Mouse (Mus musculus) spleen, postnatal 14 days (tissue): ENCODE results near the gene Jrkl.

ENCODE experiments used
- DNase-seq, 2 experiments: peaks; one replicate each; pipeline ENCODE4 v3.0.0; 2021 to 2022; ENCODE audit warnings: low spot score in 2 of 2

The Jrkl gene

GRCm38 (mm10) chr9:13245481-13245880, at the start of gene Jrkl:
Gene Jrkl (minus strand): TSS chr9:13245829.
- DNase-seq = peak in 1 of 2 experiments; percentile 16

GRCm38 (mm10) chr9:13287482-13287881, 41.9 kb upstream of the Jrkl start:
- DNase-seq = no peak

- no peak for DNase-seq
These were observed 27.6 kb upstream of the Jrkl start for GRCm38 (mm10) chr9:13273219-13273618.

GRCm38 (mm10) chr9:13260980-13261379, 15.4 kb upstream of the Jrkl start:
- no peak for DNase-seq

- no peak for DNase-seq
These were observed 12.5 kb upstream of the Jrkl start for GRCm38 (mm10) chr9:13258173-13258572.

GRCm38 (mm10) chr9:13256726-13257125, 11.1 kb upstream of the Jrkl start:
- DNase-seq = no peak

GRCm38 (mm10) chr9:13251251-13251650, 5.6 kb upstream of the Jrkl start:
- DNase-seq = no peak

- DNase-seq = no peak
These were observed 2.5 kb upstream of the Jrkl start for GRCm38 (mm10) chr9:13248104-13248503.

GRCm38 (mm10) chr9:13246815-13247638, 1.4 kb upstream of the Jrkl start, which contains the start of gene Ccdc82:
Gene Ccdc82 (plus strand): TSS chr9:13246955.
- DNase-seq = peak; percentile 83 to 86

GRCm38 (mm10) chr9:13242321-13242720, 3.3 kb downstream of the Jrkl start:
- no peak for DNase-seq

- DNase-seq = no peak
These were observed 13.9 kb downstream of the Jrkl start for GRCm38 (mm10) chr9:13231545-13232216.

GRCm38 (mm10) chr9:13230553-13230952, 15.1 kb downstream of the Jrkl start:
- no peak for DNase-seq

GRCm38 (mm10) chr9:13225872-13226271, 19.8 kb downstream of the Jrkl start:
- no peak for DNase-seq

GRCm38 (mm10) chr9:13206369-13206768, 39.3 kb downstream of the Jrkl start:
- DNase-seq = no peak

- no peak for DNase-seq
These were observed 41.9 kb downstream of the Jrkl start for GRCm38 (mm10) chr9:13203681-13204080.

- DNase-seq = no peak
These were observed 42.5 kb downstream of the Jrkl start for GRCm38 (mm10) chr9:13203109-13203508.

GRCm38 (mm10) chr9:13200079-13200478, 45.5 kb downstream of the Jrkl start:
- DNase-seq = no peak

GRCm38 (mm10) chr9:13195762-13196161, 49.9 kb downstream of the Jrkl start:
- peak in 1 of 2 experiments; percentile 3 for DNase-seq

- no peak for DNase-seq
These were observed 50.4 kb downstream of the Jrkl start for GRCm38 (mm10) chr9:13195268-13195667.

- no peak for DNase-seq
These were observed 51.0 kb downstream of the Jrkl start for GRCm38 (mm10) chr9:13194619-13195018.
